Mouse (Mus musculus) megakaryocyte, embryonic 14.5 days (primary cell): ENCODE results near the gene Usp38. TPM values are rescaled to one million over a fixed set of nuclear protein-coding genes. Genes with fewer than 3 reads are reported as not detected.

Source experiments
- H3K27me3 ChIP-seq: replicated peaks from 2 replicates; pipeline ENCODE3; 2012; ENCODE audit warnings: inconsistent platforms
- H3K36me3 ChIP-seq: replicated peaks from 2 replicates; pipeline ENCODE3; 2012; ENCODE audit warnings: low read length, inconsistent platforms, mixed read lengths
- H3K4me1 ChIP-seq: 2 replicates; pipeline ENCODE4 v1.6.1; 2012; ENCODE audit warnings: inconsistent platforms
- H3K4me3 ChIP-seq: replicated peaks from 2 replicates; pipeline ENCODE3; 2012; ENCODE audit warnings: moderate library complexity, mild to moderate bottlenecking, inconsistent platforms
- H3K9me3 ChIP-seq: 2 replicates; pipeline ENCODE4 v1.6.1; 2012; ENCODE audit warnings: inconsistent platforms
- FLI1 ChIP-seq: IDR thresholded peaks from 2 replicates; pipeline ENCODE4 v1.6.1; 2012; ENCODE audit warnings: low read length, inconsistent platforms, mixed read lengths
- GATA1 ChIP-seq: IDR thresholded peaks from 3 replicates; pipeline ENCODE4 v1.6.1; 2012; ENCODE audit warnings: mixed read lengths, low read length, inconsistent platforms, borderline replicate concordance
- polyA plus RNA-seq: library from polyadenylated mRNA; stranded (reverse); fragments of >175 nt; gene quantifications from 2 replicates; pipeline ENCODE4 v1.2.3, GENCODE M21; 2012; ENCODE audit warnings: low replicate concordance; ENCODE audit not compliant: insufficient read depth

Usp38 gene
- polyA plus RNA-seq, 1 experiment: 7.1 TPM

- H3K27me3 ChIP-seq: no peaks in the 10 kb centered on the region
- H3K9me3 ChIP-seq: no peaks in the 10 kb centered on the region
- H3K4me1 ChIP-seq: peaks cover 40% of the 10 kb centered on the region
- peaks cover 6% of the 10 kb centered on the region for H3K36me3 ChIP-seq
- TF ChIP-seq GATA1: no peak
- no peak for TF ChIP-seq FLI1
- H3K4me3 ChIP-seq: no peak overlapping the region
These were observed 52.1 kb downstream of the Usp38 start for GRCm38 (mm10) chr8:80962592-80962983.

- Histone ChIP-seq H3K4me3 (peak overlapping the region; percentile 69), H3K4me1 (peaks cover 40% of the 10 kb centered on the region), H3K9me3 (no peaks in the 10 kb centered on the region), H3K36me3 (peaks cover 6% of the 10 kb centered on the region), H3K27me3 (no peaks in the 10 kb centered on the region)
- no peak for TF ChIP-seq FLI1
- no peak for TF ChIP-seq GATA1
These were observed 52.7 kb downstream of the Usp38 start for GRCm38 (mm10) chr8:80961937-80962591.

- H3K9me3 ChIP-seq: no peaks in the 10 kb centered on the region
- TF ChIP-seq GATA1 (no peak), FLI1 (no peak)
- peaks cover 40% of the 10 kb centered on the region for H3K4me1 ChIP-seq
- H3K27me3 ChIP-seq: no peaks in the 10 kb centered on the region
- no peak overlapping the region for H3K4me3 ChIP-seq
- H3K36me3 ChIP-seq: peaks cover 3% of the 10 kb centered on the region
These were observed 53.6 kb downstream of the Usp38 start for GRCm38 (mm10) chr8:80961070-80961609.

GRCm38 (mm10) chr8:80959588-80960268 is 55.0 kb downstream of the Usp38 start:
- peaks cover 40% of the 10 kb centered on the region for H3K4me1 ChIP-seq
- TF ChIP-seq FLI1 (no peak), GATA1 (no peak)
- H3K9me3 ChIP-seq: no peaks in the 10 kb centered on the region
- H3K36me3 ChIP-seq: peaks cover 3% of the 10 kb centered on the region
- H3K27me3 ChIP-seq: no peaks in the 10 kb centered on the region
- no peak overlapping the region for H3K4me3 ChIP-seq

- H3K4me3 ChIP-seq: no peak overlapping the region
- H3K27me3 ChIP-seq: no peaks in the 10 kb centered on the region
- H3K36me3 ChIP-seq: no peaks in the 10 kb centered on the region
- no peaks in the 10 kb centered on the region for H3K9me3 ChIP-seq
- H3K4me1 ChIP-seq: peaks cover 39% of the 10 kb centered on the region
- TF ChIP-seq GATA1 (no peak), FLI1 (no peak)
These were observed 57.0 kb downstream of the Usp38 start for GRCm38 (mm10) chr8:80957776-80958175.

GRCm38 (mm10) chr8:80952973-80953372 is 61.8 kb downstream of the Usp38 start:
- H3K4me3 ChIP-seq: no peak overlapping the region
- H3K36me3 ChIP-seq: no peaks in the 10 kb centered on the region
- TF ChIP-seq GATA1 (no peak), FLI1 (no peak)
- peaks cover 48% of the 10 kb centered on the region for H3K4me1 ChIP-seq
- H3K9me3 ChIP-seq: no peaks in the 10 kb centered on the region
- H3K27me3 ChIP-seq: no peaks in the 10 kb centered on the region

- H3K4me1 ChIP-seq: peaks cover 54% of the 10 kb centered on the region
- H3K36me3 ChIP-seq: no peaks in the 10 kb centered on the region
- H3K27me3 ChIP-seq: no peaks in the 10 kb centered on the region
- H3K4me3 ChIP-seq: no peak overlapping the region
- TF ChIP-seq GATA1: no peak
- no peaks in the 10 kb centered on the region for H3K9me3 ChIP-seq
These were observed 62.4 kb downstream of the Usp38 start for GRCm38 (mm10) chr8:80952235-80952915.

GRCm38 (mm10) chr8:80948405-80949183 is 66.1 kb downstream of the Usp38 start:
- TF ChIP-seq GATA1 (no peak), FLI1 (no peak)
- Histone ChIP-seq H3K27me3 (no peaks in the 10 kb centered on the region), H3K36me3 (no peaks in the 10 kb centered on the region), H3K4me1 (peaks cover 67% of the 10 kb centered on the region), H3K4me3 (peak overlapping the region; percentile 81), H3K9me3 (no peaks in the 10 kb centered on the region)

- Histone ChIP-seq H3K36me3 (peaks cover 5% of the 10 kb centered on the region), H3K9me3 (peaks cover 4% of the 10 kb centered on the region), H3K27me3 (no peaks in the 10 kb centered on the region), H3K4me1 (peaks cover 44% of the 10 kb centered on the region), H3K4me3 (no peak overlapping the region)
- TF ChIP-seq FLI1: no peak
- TF ChIP-seq GATA1: no peak
These were observed 71.0 kb downstream of the Usp38 start for GRCm38 (mm10) chr8:80943742-80944141.
